Mouse (Mus musculus) CH12.LX (cell line): Measurements from ENCODE around the gene Mapk13. TPM values are rescaled to one million over a fixed set of nuclear protein-coding genes. Genes with fewer than 3 reads are reported as not detected.

Source experiments
- DNase-seq: peaks from one replicate; pipeline ENCODE4 v3.0.0-alpha.2; 2013; ENCODE audit errors: extremely low read depth
- H3K27ac ChIP-seq: 2 replicates; pipeline ENCODE4 v1.5.1; 2012; ENCODE audit warnings: low read depth, mild to moderate bottlenecking, control low read depth, moderate library complexity; ENCODE audit not compliant: insufficient read depth
- H3K27me3 ChIP-seq: replicated peaks from 2 replicates; pipeline ENCODE3; 2012; ENCODE audit warnings: inconsistent platforms
- H3K36me3 ChIP-seq, 2 experiments: replicated peaks in 1 of 2; 2 replicates each; pipeline versions ENCODE3 to v1.6.1; 2012; ENCODE audit warnings: inconsistent platforms in 1 of 2, low read length in 1 of 2, mild to moderate bottlenecking in 1 of 2, mixed read lengths in 1 of 2, moderate library complexity in 1 of 2; ENCODE audit not compliant: control insufficient read depth in 1 of 2, insufficient read depth in 1 of 2
- H3K4me1 ChIP-seq, 2 experiments: 2 replicates each; pipeline ENCODE4 v1.6.1; 2012; ENCODE audit warnings: inconsistent platforms in 1 of 2, moderate library complexity in 1 of 2; ENCODE audit not compliant: insufficient read depth in 2 of 2, control insufficient read depth in 1 of 2
- H3K4me2 ChIP-seq: 2 replicates; pipeline ENCODE4 v1.6.1; 2012; ENCODE audit warnings: low read depth, mild to moderate bottlenecking, control low read depth; ENCODE audit not compliant: poor library complexity, insufficient read depth, severe bottlenecking
- H3K4me3 ChIP-seq, 3 experiments: fragments of 150-350 bp in 1 of 3; sonication (generic) in 1 of 3; replicated peaks in 1 of 3; 2 replicates each; pipeline versions ENCODE3 to v1.5.1; 2011 to 2012; ENCODE audit warnings: low read depth in 2 of 3, low read length in 2 of 3, mild to moderate bottlenecking in 2 of 3, moderate library complexity in 2 of 3, control low read depth in 1 of 3, improper control_type of control experiment in 1 of 3, inconsistent platforms in 1 of 3, mixed read lengths in 1 of 3; ENCODE audit not compliant: poor library complexity in 1 of 3
- H3K79me2 ChIP-seq: replicated peaks from 2 replicates; pipeline ENCODE4 v1.6.1; 2012; ENCODE audit warnings: mild to moderate bottlenecking, moderate library complexity; ENCODE audit not compliant: control insufficient read depth, poor library complexity, insufficient read depth, severe bottlenecking; ENCODE audit errors: extremely low read depth
- H3K9ac ChIP-seq: 2 replicates; pipeline ENCODE4 v1.6.1; 2012; ENCODE audit warnings: low read depth, mild to moderate bottlenecking, control low read depth, moderate library complexity; ENCODE audit not compliant: insufficient read depth
- H3K9me3 ChIP-seq: replicated peaks from 2 replicates; pipeline ENCODE3; 2012; ENCODE audit warnings: low read length, inconsistent platforms, mixed read lengths
- CHD1 ChIP-seq: IDR thresholded peaks from 2 replicates; pipeline ENCODE4 v1.6.1; 2012; ENCODE audit warnings: low read depth, low read length, improper control_type of control experiment, inconsistent platforms
- CHD2 ChIP-seq: IDR thresholded peaks from 2 replicates; pipeline ENCODE4 v1.6.1; 2011; ENCODE audit warnings: low read length, improper control_type of control experiment
- E2F4 ChIP-seq: IDR thresholded peaks from 2 replicates; pipeline ENCODE4 v1.6.1; 2011; ENCODE audit warnings: low read depth, low read length, improper control_type of control experiment; ENCODE audit not compliant: insufficient replicate concordance
- ELF1 ChIP-seq: IDR thresholded peaks from 2 replicates; pipeline ENCODE4 v1.6.1; 2014; ENCODE audit warnings: low read depth, mild to moderate bottlenecking, inconsistent platforms, low read length, improper control_type of control experiment
- EP300 ChIP-seq: IDR thresholded peaks from 2 replicates; pipeline ENCODE4 v1.6.1; 2011; ENCODE audit warnings: low read length, improper control_type of control experiment
- GABPA ChIP-seq: IDR thresholded peaks from 2 replicates; pipeline ENCODE4 v1.6.1; 2012; ENCODE audit warnings: low read depth, low read length, improper control_type of control experiment, inconsistent platforms; ENCODE audit not compliant: insufficient replicate concordance
- KAT2A ChIP-seq: IDR thresholded peaks from 2 replicates; pipeline ENCODE4 v1.6.1; 2012; ENCODE audit warnings: low read length, improper control_type of control experiment, inconsistent platforms; ENCODE audit not compliant: insufficient replicate concordance
- MAFK ChIP-seq: IDR thresholded peaks from 2 replicates; pipeline ENCODE4 v1.6.1; 2011; ENCODE audit warnings: low read length, improper control_type of control experiment; ENCODE audit not compliant: insufficient replicate concordance
- MAX ChIP-seq: IDR thresholded peaks from 2 replicates; pipeline ENCODE4 v1.6.1; 2011; ENCODE audit warnings: low read length, improper control_type of control experiment
- MAZ ChIP-seq: IDR thresholded peaks from 2 replicates; pipeline ENCODE4 v1.6.1; 2012; ENCODE audit warnings: low read depth, mild to moderate bottlenecking, inconsistent platforms, low read length, improper control_type of control experiment, moderate library complexity
- MEF2A ChIP-seq: IDR thresholded peaks from 2 replicates; pipeline ENCODE4 v1.6.1; 2014; ENCODE audit warnings: low read depth, mild to moderate bottlenecking, inconsistent platforms, low read length, improper control_type of control experiment, borderline replicate concordance
- MXI1 ChIP-seq: IDR thresholded peaks from 2 replicates; pipeline ENCODE4 v1.6.1; 2011; ENCODE audit warnings: mild to moderate bottlenecking, low read depth, low read length, improper control_type of control experiment
- PAX5 ChIP-seq: IDR thresholded peaks from 2 replicates; pipeline ENCODE4 v1.6.1; 2012; ENCODE audit warnings: low read length, inconsistent platforms, mixed read lengths
- RAD21 ChIP-seq: IDR thresholded peaks from 2 replicates; pipeline ENCODE4 v1.6.1; 2011; ENCODE audit warnings: low read depth, mild to moderate bottlenecking, low read length, improper control_type of control experiment, moderate library complexity
- SIN3A ChIP-seq: IDR thresholded peaks from 2 replicates; pipeline ENCODE4 v1.6.1; 2012; ENCODE audit warnings: low read length, improper control_type of control experiment, inconsistent platforms
- SMC3 ChIP-seq: IDR thresholded peaks from 2 replicates; pipeline ENCODE4 v1.6.1; 2011; ENCODE audit warnings: low read depth, low read length, improper control_type of control experiment
- TBP ChIP-seq: conservative IDR thresholded peaks from 2 replicates; pipeline ENCODE4 v1.6.1; 2011; ENCODE audit warnings: low read depth, low read length, improper control_type of control experiment
- TCF12 ChIP-seq: IDR thresholded peaks from 2 replicates; pipeline ENCODE4 v1.6.1; 2014; ENCODE audit warnings: low read depth, mild to moderate bottlenecking, inconsistent platforms, low read length, improper control_type of control experiment
- ZKSCAN1 ChIP-seq: IDR thresholded peaks from 2 replicates; pipeline ENCODE4 v1.6.1; 2012; ENCODE audit warnings: low read depth, inconsistent platforms, low read length, improper control_type of control experiment, borderline replicate concordance
- dilution Hi-C: fragments of 300-500 bp; cut with MboI; formaldehyde crosslinking; loops from 2 replicates; pipeline ENCODE4 v1.14.3; 2020; ENCODE audit warnings: low sequenced_read_pairs; ENCODE audit not compliant: extremely low pct_unique_long_range_greater_than_20kb, extremely low pct_ligation_motif_present
- in situ Hi-C: fragments of 300-500 bp; cut with MboI; formaldehyde crosslinking; loops from 3 replicates; pipeline ENCODE4 v1.14.3; 2019; ENCODE audit warnings: low sequenced_read_pairs, low pct_ligation_motif_present, low pct_unique_long_range_greater_than_20kb, mixed read lengths
- polyA plus RNA-seq: library from polyadenylated mRNA; unstranded; fragments of >175 nt; gene quantifications from 2 replicates; pipeline ENCODE4 v1.2.1, GENCODE M21; 2012; ENCODE audit warnings: low read depth; ENCODE audit not compliant: insufficient read length
- total RNA-seq, 2 experiments: library from RNA; depleted of rRNA; stranded (reverse); fragments of 300-350 nt in 1 of 2; fragments of >200 nt in 1 of 2; gene quantifications; 2 replicates each; pipeline ENCODE4 v1.2.3; 2012 to 2014

The Mapk13 gene
- total and polyA plus RNA-seq, 3 experiments: not detected

DNA sequence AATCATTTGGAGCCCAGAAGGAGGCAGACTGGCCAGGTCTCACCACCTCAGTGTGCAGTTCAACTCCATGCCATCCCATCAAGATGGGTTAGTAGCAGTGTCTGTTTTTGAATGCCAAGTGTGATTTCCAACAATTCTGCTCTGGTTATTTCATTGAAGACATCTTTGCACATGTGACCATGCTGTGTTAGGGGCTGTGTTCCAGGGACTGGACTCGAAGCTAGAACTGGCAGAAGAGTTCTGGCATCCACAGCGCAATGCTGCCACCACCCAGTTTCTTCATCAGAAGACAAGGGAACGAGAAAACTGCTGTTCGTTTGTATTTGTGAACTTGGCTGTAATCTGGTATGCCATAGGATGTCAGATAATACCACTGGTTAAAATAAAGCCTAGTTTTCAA, 21.1 kb upstream of the Mapk13 start:
- dilution Hi-C loops: no loop called here

GRCm38 (mm10) chr17:28750580-28750979, 18.5 kb upstream of the Mapk13 start:
- no peak for TF ChIP-seq E2F4
- no peak for TF ChIP-seq MEF2A
- no peak for TF ChIP-seq MXI1
- TF ChIP-seq MAFK: no peak
- no peak for TF ChIP-seq EP300
- no peak for TF ChIP-seq CHD1
- TF ChIP-seq TBP: no peak
- TF ChIP-seq KAT2A: no peak
- TF ChIP-seq TCF12: no peak
- no peak for TF ChIP-seq ZKSCAN1
- TF ChIP-seq CHD2: no peak
- TF ChIP-seq PAX5: no peak
- no peaks in the 10 kb centered on the region for H3K9me3 ChIP-seq
- H3K36me3 ChIP-seq: peaks cover 23 to 35% of the 10 kb centered on the region in 2 experiments
- dilution Hi-C loops: no loop called here
- H3K27me3 ChIP-seq: no peaks in the 10 kb centered on the region
- no peak overlapping the region for H3K4me3 ChIP-seq
- H3K4me1 ChIP-seq: no peaks in the 10 kb centered on the region
- no peak overlapping the region for H3K9ac ChIP-seq
- no peak overlapping the region for H3K27ac ChIP-seq
- no peaks in the 10 kb centered on the region for H3K79me2 ChIP-seq
- in situ Hi-C loops: no loop called here
- no peak for DNase-seq
- no peak overlapping the region for H3K4me2 ChIP-seq

More for the DNA sequence above, 21.1 kb upstream of the Mapk13 start:
- H3K9ac ChIP-seq: no peak overlapping the region
- DNase-seq: no peak
- peaks cover 7% of the 10 kb centered on the region for H3K9me3 ChIP-seq
- H3K4me1 ChIP-seq: no peaks in the 10 kb centered on the region
- in situ Hi-C loops: no loop called here
- H3K79me2 ChIP-seq: no peaks in the 10 kb centered on the region
- H3K4me3 ChIP-seq: no peak overlapping the region
- no peaks in the 10 kb centered on the region for H3K27me3 ChIP-seq
- TF ChIP-seq ELF1: no peak
- no peak for TF ChIP-seq SMC3
- no peak for TF ChIP-seq MXI1
- TF ChIP-seq CHD1: no peak
- TF ChIP-seq RAD21: no peak
- TF ChIP-seq SIN3A: no peak
- no peak for TF ChIP-seq MAFK
- TF ChIP-seq MAZ: no peak
- no peak for TF ChIP-seq GABPA
- no peak for TF ChIP-seq MAX
- TF ChIP-seq KAT2A: no peak
- no peak for TF ChIP-seq E2F4
- no peak for TF ChIP-seq EP300
- no peak for TF ChIP-seq PAX5
- H3K27ac ChIP-seq: no peak overlapping the region
- H3K4me2 ChIP-seq: no peak overlapping the region
- peaks cover 38 to 58% of the 10 kb centered on the region in 2 experiments for H3K36me3 ChIP-seq
